Mouse (Mus musculus) spleen, adult 2 months (tissue): ENCODE measurements around the gene Tinf2. TPM values are rescaled to one million over a fixed set of nuclear protein-coding genes. Genes with fewer than 3 reads are reported as not detected.

ENCODE experiments used
- DNase-seq, 2 experiments: peaks; one replicate each; pipeline versions ENCODE4 v3.0.0 to v3.0.0-alpha.2; 2012 to 2021; ENCODE audit warnings: low spot score in 2 of 2, low read depth in 1 of 2
- H3K27ac ChIP-seq: fragments of 200-500 bp; 2 replicates; pipeline ENCODE4 v1.5.1; 2012; ENCODE audit warnings: low read length, inconsistent platforms; ENCODE audit not compliant: insufficient read depth
- H3K27me3 ChIP-seq: fragments of 200-500 bp; 2 replicates; pipeline ENCODE4 v1.6.1; 2012; ENCODE audit warnings: mild to moderate bottlenecking, moderate library complexity, low read length, inconsistent platforms; ENCODE audit not compliant: control insufficient read depth, insufficient read depth
- H3K36me3 ChIP-seq: fragments of 200-500 bp; 2 replicates; pipeline ENCODE4 v1.6.1; 2012; ENCODE audit warnings: mild to moderate bottlenecking, low read length, inconsistent platforms; ENCODE audit not compliant: control insufficient read depth, insufficient read depth
- H3K4me1 ChIP-seq: fragments of 200-500 bp; 2 replicates; pipeline ENCODE4 v1.6.1; 2011; ENCODE audit warnings: inconsistent platforms; ENCODE audit not compliant: control insufficient read depth, insufficient read depth, insufficient read length
- H3K4me3 ChIP-seq: fragments of 200-500 bp; 2 replicates; pipeline ENCODE4 v1.5.1; 2011; ENCODE audit warnings: mild to moderate bottlenecking, inconsistent platforms; ENCODE audit not compliant: insufficient read depth, insufficient read length; ENCODE audit errors: extremely low read depth
- CTCF ChIP-seq: fragments of 200-500 bp; IDR thresholded peaks from 2 replicates; pipeline ENCODE4 v1.5.1; 2011; ENCODE audit warnings: mild to moderate bottlenecking, inconsistent platforms; ENCODE audit not compliant: insufficient read depth, insufficient read length, insufficient replicate concordance; ENCODE audit errors: extremely low read depth
- POLR2A ChIP-seq: fragments of 200-500 bp; IDR thresholded peaks from 2 replicates; pipeline ENCODE4 v1.6.1; 2011; ENCODE audit warnings: low read depth, low read length, inconsistent platforms
- WGBS: fragments of 180-500 bp; shearing (Covaris S2); methylation state at CpG from one replicate; pipeline ENCODE4 v1.1.7; 2018; 5-methylcytosine and 5-hydroxymethylcytosine counted together
- polyA plus RNA-seq: library from polyadenylated mRNA; depleted of rRNA; stranded (reverse); fragments of >200 nt; gene quantifications from 2 replicates; pipeline ENCODE4 v1.2.3, GENCODE M21; 2012

The Tinf2 gene
- polyA plus RNA-seq, 1 experiment = 19.0 TPM

GRCm38 (mm10) chr14:55651528-55651927 is 30.1 kb downstream of the Tinf2 start:
- DNase-seq = no peak
- no peak for TF ChIP-seq POLR2A
- no peak for TF ChIP-seq CTCF
- 81% methylated on average over 7 of the region's 7 CpGs for WGBS

GRCm38 (mm10) chr14:55649884-55650283 is 31.7 kb downstream of the Tinf2 start, which contains the start of gene Tssk4:
Tssk4 (plus strand) TSS chr14:55650184.
- Histone ChIP-seq H3K27ac (no peak within 1 kb of the TSS), H3K36me3 (no peaks in the 10 kb centered on the region), H3K4me3 (no peak within 1 kb of the TSS), H3K27me3 (no peaks in the 10 kb centered on the region), H3K4me1 (peaks cover 3% of the 10 kb centered on the region; the same call in 1 of the 2 replicates)
- no peak for DNase-seq
- WGBS = 90% methylated on average over 2 of the region's 2 CpGs
- TF ChIP-seq POLR2A = no peak
- no peak for TF ChIP-seq CTCF

More at GRCm38 (mm10) chr14:55651528-55651927, 30.1 kb downstream of the Tinf2 start:
- Histone ChIP-seq H3K4me1 (no peaks in the 10 kb centered on the region), H3K27me3 (no peaks in the 10 kb centered on the region), H3K36me3 (no peaks in the 10 kb centered on the region), H3K4me3 (no peak overlapping the region), H3K27ac (no peak overlapping the region)

GRCm38 (mm10) chr14:55644261-55644888 is 37.2 kb downstream of the Tinf2 start:
- H3K36me3 ChIP-seq = peaks cover 6% of the 10 kb centered on the region; the same call in 1 of the 2 replicates
- H3K27me3 ChIP-seq = no peaks in the 10 kb centered on the region
- H3K4me1 ChIP-seq = peaks cover 11% of the 10 kb centered on the region; the same call in 1 of the 2 replicates
- peak overlapping the region; percentile 74 for H3K27ac ChIP-seq
- DNase-seq = no peak
- peak overlapping the region; percentile 56 for H3K4me3 ChIP-seq
- 3% methylated on average over 17 of the region's 17 CpGs for WGBS
- no peak for TF ChIP-seq CTCF

GRCm38 (mm10) chr14:55643060-55643907 is 38.3 kb downstream of the Tinf2 start, which contains the start of gene Tm9sf1:
Tm9sf1 (minus strand) TSS chr14:55643806.
- WGBS = under 1% methylated on average over 89 of the region's 89 CpGs
- H3K4me3 ChIP-seq = peak within 1 kb of the TSS; percentile 79
- peaks cover 11% of the 10 kb centered on the region; the same call in 1 of the 2 replicates for H3K4me1 ChIP-seq
- peak; percentile 69 to 76 for DNase-seq
- peaks cover 6% of the 10 kb centered on the region for H3K36me3 ChIP-seq
- no peak for TF ChIP-seq CTCF
- peak; percentile 50 for TF ChIP-seq POLR2A
- H3K27me3 ChIP-seq = no peaks in the 10 kb centered on the region
- peak within 1 kb of the TSS; percentile 97 for H3K27ac ChIP-seq

- Histone ChIP-seq H3K4me1 (peaks cover 11% of the 10 kb centered on the region; the same call in 1 of the 2 replicates), H3K27me3 (no peaks in the 10 kb centered on the region), H3K27ac (peak overlapping the region; percentile 97), H3K4me3 (peak overlapping the region; percentile 79), H3K36me3 (peaks cover 8% of the 10 kb centered on the region)
- WGBS = 27% methylated on average over 8 of the region's 8 CpGs
- DNase-seq = no peak
- TF ChIP-seq POLR2A = no peak
- TF ChIP-seq CTCF = no peak
Observed at GRCm38 (mm10) chr14:55642679-55643059, 39.0 kb downstream of the Tinf2 start.

- Histone ChIP-seq H3K27ac (no peak overlapping the region), H3K4me1 (peaks cover 11% of the 10 kb centered on the region; the same call in 1 of the 2 replicates), H3K36me3 (peaks cover 8% of the 10 kb centered on the region), H3K27me3 (no peaks in the 10 kb centered on the region), H3K4me3 (no peak overlapping the region)
- no peak for TF ChIP-seq CTCF
- no peak for TF ChIP-seq POLR2A
- no peak for DNase-seq
- 84% methylated on average over 13 of the region's 13 CpGs for WGBS
Observed at GRCm38 (mm10) chr14:55641291-55641690, 40.3 kb downstream of the Tinf2 start.

GRCm38 (mm10) chr14:55640816-55641215 is 40.8 kb downstream of the Tinf2 start:
- DNase-seq = no peak
- 96% methylated on average over 14 of the region's 14 CpGs for WGBS
- Histone ChIP-seq H3K36me3 (peaks cover 8% of the 10 kb centered on the region), H3K4me3 (no peak overlapping the region), H3K27ac (no peak overlapping the region), H3K4me1 (peaks cover 11% of the 10 kb centered on the region; the same call in 1 of the 2 replicates), H3K27me3 (no peaks in the 10 kb centered on the region)
- TF ChIP-seq POLR2A (no peak), CTCF (no peak)
